Mouse (Mus musculus) retina, adult 2 months (tissue): Measurements from ENCODE around the gene Tmem267.
"Not testable (repeated sequence)": the region's sequence is repeated elsewhere in the genome, so short reads cannot be mapped to it uniquely, and the experiment has no call there.

ENCODE experiments used
- DNase-seq: peaks from one replicate; pipeline ENCODE4 v3.0.0-alpha.2; 2012; ENCODE audit warnings: low read depth, low spot score

The Tmem267 gene

DNA sequence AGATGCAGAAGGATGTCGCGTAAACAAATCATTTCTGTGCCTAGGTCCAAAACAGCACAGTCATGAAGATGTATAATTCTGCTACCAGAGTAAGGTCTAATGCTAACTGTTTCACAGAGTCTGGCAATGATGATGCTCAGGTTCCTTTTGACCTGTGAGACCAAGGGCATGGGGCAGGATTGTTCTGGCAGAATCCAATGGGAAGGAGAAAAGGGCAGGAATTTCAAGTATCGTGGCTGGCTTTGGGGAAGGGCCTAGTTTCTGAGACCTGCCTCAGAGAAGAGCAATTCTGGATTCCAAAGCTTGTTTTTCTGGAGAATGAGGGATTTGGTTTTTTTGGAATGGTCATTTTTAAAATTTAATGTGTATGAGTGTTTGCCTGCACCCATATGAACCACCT lies 131.0 kb downstream of the Tmem267 start:
- no peak for DNase-seq

DNA sequence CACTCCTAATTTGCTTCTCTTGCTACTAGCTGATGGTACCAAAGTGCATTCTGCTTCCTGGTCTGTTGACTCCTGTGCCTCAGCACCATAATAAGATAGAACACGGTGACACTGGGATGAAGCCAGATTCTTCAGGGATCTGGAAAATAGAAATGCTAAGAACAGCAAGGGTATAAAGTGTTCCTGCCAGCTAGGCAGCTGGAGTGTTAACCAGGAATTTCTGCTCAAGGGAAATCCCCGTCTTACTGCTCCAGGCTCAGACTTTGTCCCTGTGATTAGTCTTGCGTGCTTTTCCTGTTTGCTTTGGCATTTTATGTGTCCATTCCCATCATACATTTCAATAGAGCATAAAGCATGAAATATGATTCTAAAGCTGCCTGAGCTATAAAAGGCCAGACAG lies 131.9 kb downstream of the Tmem267 start:
- DNase-seq: no peak

DNA sequence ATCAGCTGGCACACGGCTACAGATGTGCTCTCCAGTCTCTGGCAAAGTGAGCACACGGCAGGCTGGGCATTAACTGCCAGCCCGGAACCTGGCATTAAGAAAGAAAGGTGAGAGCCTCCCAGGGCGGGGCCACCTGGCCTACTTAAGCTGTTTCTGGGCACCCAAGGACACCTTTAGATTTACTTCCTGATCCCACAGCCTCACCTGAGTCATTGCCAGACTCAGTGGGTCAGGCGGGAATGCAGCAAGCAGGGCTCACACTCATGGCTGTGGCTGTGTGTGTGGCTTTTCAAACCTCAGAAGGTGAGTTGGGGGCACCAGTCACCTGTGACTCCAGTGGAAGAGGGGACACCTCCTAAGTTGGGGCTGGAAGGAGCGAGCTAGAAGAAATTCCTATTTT lies 135.8 kb downstream of the Tmem267 start, which contains the start of gene Ccl28:
Gene Ccl28 (plus strand): TSS at position 186 of the 400 bp plus-strand sequence.
- DNase-seq: no peak

DNA sequence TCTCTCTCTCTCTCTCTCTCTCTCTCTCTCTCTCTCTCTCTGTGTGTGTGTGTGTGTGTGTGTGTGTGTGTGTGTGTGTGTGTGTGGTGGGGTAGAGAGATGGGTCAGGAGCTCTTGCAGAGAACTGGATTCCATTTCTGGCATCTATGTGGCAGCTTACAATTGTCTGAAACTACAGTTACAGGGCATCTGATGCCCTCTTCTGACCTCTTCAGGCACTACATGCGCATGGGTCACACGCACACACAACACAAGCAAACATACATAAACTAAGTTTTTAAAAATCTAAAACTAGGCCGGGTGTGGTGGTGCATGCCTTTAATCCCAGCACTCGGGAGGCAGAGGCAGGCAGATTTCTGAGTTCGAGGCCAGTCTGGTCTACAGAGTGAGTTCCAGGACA lies 138.1 kb downstream of the Tmem267 start:
- not testable (repeated sequence) for DNase-seq

DNA sequence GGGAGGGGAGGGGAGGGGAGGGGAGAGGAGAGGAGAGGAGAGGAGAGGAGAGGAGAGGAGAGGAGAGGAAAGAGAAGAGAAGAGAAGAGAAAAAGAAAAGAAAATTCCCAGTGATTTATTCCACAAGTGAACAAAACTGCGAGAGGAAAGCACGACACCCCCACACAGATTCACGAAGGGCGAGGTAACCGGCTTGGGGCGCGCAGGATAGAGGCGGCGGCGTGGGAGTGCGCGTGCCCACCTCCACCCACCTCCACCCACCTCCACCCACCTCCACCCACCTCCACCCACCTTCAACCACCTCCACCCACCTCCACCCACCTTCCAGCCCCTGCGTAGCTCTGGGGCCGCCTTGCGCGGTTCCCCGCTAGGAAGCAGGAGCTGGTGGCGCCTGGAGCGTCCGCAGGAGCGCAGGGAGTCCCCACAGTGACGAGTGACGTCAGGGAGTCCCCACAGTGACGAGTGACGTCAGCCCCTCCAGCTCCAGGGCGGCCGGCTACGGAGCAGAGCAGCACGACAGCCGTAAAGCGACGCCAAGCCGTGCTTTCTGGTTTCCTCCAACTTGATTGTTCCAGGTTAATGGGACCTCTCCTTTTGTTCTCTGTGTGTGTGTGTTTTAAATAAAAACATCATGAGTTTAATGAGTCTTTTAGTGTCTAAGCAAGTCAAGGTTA lies 143.8 kb downstream of the Tmem267 start:
- peak; percentile 81 for DNase-seq

DNA sequence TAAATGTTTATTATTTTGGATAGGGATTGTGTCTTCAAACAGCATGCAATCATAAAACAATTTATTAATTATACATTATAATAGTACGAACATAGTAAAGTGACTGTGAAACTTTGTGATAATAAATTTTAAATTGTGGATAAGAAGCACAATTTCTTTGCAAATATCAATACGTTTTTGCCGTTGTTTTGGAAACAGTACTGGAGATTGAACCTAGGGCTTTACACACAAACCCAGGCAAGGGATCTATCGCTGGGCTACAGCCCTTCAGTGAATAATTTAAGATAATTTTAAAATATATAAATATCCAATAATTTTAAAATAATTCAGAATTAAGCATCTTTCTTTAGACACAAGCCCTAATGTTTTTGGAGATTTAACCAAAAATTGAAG lies 144.3 kb downstream of the Tmem267 start:
- DNase-seq: no peak

DNA sequence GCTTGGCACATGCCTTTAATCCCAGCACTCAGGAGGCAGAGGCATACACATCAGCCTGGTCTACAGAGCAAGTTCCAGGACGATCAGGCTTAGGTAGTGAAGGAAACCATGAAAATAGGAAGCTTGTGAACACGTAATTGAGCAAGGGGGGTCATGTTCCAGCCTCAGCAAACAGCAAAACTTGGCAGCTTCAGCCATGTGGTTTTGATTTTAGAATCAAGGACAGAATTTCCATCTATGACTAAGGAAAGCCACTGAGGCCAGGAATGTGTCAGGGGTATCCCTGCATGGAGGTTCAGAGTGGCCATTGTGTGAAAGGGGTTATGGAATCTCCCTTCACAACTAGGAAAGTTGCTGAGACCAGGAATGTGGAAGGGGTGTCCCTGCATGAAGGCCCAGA lies 147.7 kb downstream of the Tmem267 start:
- no peak for DNase-seq

DNA sequence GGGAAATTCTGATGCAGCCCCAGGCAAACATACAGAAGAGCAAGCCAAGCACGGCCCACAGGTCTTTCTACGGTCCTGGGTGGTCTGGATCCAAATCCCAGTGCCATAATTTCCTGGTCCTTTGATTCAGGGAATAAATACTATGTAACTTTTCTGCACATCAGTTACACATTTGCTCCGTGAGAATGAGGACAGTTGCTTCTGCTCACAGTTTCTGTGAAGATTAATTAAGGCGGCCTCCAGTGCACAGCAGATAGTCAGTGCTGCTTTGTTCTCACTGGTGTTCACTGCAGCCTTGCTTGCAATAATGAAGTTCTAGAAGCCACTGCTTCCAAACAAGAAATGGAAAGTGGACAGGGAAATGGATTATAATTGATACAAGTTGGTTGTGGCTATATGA lies 150.0 kb downstream of the Tmem267 start:
- no peak for DNase-seq

DNA sequence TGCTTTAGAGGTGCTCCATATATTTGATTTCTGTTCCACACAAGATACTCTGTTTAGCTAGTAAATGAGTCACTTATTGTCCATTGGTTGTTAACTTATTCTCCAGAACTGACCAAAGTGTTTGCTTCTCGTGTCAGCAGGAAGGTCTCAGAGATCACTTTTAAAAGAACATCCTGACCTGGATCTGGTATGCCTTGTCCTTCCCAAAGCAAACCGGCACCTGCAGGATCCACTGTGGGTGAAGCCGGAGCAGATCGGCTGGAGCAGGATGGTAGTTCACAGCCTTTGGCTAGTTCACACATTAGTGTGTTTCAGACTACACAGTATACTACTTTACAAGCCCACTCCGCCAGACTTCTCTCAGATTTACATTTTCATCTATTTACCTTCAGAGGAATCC lies 150.6 kb downstream of the Tmem267 start:
- no peak for DNase-seq

DNA sequence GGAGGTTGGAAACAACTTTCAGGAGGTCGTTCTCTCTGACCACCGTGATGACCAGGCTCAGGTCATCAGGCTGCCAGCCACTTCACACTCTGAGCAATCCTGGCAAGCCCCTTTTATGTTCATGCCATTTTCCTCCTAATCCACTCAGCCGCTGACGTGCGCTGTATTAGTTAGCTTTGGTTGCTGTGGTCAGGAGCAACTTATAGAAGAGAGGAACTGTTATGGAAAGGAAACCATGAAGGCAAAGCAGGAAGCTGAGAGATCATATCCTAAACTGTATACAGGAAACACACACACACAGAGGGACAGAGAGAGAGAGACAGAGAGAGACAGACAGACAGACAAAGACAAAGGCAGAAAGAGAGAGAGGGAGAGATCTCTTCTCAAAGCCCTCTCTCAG lies 151.5 kb downstream of the Tmem267 start:
- no peak for DNase-seq

DNA sequence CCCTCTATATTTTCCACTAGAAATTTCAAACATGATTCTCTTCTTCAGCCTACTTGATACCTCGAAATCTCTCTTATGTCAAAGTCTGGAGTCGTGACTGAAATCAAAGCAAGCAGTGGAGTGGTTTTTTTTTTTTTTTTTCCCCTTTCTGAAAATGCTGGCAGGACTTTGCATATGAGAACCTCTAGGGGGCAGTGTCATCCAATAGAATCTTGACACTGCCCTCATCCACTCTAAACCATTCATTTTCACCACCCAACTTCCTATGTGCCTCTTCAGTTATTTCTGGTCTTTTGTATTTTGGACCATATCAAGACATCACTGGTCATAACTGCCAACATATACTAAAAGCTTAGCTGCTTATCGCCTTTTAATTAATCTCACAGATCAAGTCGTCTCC lies 152.7 kb downstream of the Tmem267 start:
- peak; percentile 47 for DNase-seq

DNA sequence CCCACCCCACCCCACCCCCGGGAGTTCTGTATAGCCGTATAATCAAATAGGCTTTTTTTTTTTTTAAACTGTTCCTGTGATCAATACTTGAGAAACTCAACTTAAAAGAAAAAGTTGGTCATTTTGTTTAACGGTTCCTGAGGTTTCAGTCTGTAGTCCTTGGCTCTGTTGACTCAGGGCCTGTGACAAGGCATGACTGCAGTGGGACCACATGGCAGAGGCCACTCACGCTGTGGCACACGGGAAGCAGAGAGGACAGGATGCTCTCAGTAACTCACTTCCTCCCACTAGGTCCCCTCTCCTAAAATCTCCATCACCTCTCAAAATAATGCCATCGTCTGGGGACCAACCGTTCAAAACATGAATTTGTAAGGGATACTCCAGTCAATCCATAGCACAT lies 153.3 kb downstream of the Tmem267 start:
- DNase-seq: no peak

DNA sequence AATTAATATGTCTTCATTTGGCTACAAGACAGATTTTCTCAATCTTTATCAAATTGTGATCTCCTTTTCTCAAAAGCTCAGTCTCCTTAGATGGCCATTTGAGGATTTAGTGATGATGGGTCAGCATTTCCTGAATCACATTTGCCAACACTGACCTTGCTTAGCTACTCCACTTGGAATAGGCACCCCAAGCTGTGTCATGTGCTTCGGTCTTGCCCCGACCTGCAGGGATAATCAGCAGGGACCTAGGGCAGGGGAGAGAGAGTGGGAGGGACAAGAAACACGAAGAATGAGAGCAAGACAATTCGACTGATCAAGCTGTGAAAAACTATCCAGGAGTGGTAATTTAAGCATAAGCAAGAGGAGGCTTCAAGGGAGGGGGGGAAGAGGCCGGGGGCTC lies 156.9 kb downstream of the Tmem267 start:
- no peak for DNase-seq

DNA sequence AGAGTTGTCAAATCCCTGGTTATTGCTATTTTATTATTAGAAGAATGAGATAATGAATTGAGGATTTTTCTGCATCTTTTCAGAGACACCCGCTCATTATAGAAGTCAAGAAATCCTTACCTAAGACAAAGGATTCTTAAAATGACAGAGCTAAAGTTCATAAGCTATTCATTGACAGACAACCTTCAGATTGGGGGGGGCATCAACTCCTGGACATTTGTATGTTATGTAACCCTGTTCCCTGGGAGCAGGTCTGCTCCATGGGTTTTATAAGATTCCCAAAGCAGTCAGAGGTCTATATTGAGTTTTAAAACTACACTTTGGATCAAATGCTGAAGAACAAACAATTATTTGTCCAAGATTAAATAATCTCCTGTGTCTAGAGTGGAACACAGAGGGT lies 158.7 kb downstream of the Tmem267 start:
- no peak for DNase-seq

DNA sequence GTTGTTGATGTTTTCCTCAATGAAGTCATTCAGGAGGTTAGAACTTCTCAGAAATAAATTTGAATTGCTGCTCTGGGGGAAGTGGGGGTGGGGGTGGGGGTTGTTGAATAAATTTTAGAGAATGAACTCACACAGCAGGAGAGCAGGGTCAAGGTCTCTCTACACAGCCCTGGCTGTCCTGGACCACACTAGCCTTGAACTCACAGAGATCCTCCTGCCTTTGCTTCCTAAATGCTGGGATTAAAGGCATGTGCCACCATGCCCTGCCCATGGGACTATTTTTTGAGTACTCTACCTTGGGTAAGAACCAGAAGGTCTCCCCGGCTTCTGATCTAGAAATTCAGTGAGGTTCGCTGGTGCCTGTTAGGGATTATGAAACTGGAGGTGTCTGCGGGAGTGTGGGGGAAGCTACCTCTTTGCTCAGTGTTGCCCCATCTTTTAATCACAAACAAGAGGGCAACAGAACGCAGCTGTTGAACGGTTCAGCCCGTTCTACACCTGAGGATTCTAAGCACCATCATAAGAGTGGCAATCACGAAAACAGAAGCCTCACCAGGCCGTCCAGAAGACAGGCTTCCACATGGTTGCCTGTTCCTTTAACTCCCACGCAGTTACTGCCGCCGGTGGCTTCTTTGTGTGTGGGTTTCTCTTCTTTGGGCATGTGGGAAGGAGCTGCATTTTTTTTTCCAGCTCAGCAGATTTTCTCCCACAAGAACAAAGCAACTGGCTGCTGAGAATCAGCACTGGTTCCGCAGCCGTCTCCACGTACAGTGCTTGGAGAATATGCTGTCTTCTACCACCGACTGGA lies 161.3 kb downstream of the Tmem267 start:
- DNase-seq: no peak

DNA sequence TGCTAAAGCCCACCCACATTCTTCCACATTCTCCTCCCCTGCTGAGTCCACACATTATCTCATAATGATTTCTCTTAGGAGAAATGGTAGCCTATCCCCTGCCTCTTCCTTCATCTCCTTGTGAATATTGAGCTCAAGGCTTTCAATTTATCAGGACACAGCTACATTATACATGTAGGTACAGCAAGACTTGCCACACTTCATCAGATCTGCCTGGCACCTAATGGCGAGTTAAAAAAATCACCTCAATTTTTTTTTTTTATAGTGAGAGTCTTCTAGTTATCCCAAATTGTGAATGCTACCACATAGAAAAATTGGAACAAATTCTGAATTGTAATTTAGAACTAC lies 161.8 kb downstream of the Tmem267 start:
- no peak for DNase-seq

DNA sequence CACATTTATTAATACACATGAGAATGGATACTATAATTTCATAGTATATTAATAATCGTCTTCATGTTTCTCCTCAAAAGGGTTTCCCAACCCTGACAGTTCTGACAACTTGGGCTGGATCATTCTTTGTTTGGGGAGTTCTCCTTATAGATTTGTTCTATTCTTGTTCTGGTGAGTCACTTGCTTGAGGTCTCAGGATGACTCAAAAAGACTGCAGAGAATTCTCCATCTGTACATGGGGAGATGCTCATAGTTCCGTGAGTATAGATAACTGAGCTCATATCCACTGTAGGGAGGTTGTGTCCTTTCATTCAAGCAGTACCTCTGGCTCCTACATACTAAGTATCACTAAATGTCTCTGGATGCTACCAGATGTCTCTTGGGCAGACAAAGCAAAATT lies 166.9 kb downstream of the Tmem267 start:
- DNase-seq: no peak

DNA sequence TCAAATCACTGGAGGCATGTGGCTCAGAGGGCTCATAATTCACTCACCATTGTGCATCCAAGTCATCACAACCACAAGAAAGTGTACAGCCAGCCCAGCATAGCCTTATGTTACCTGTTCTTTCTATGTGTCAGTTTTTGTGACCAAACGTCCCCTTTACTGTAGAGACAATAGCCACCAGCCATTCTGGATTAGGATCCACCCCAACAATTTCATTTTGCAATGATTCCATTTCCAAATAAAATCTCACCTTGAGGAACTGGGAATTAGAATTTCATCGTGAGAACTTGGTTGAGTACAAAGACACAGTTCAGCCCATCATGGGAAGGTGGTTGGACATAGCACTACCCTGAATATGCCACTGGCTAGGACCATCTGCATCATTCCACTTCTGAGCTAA lies 168.4 kb downstream of the Tmem267 start:
- no peak for DNase-seq

DNA sequence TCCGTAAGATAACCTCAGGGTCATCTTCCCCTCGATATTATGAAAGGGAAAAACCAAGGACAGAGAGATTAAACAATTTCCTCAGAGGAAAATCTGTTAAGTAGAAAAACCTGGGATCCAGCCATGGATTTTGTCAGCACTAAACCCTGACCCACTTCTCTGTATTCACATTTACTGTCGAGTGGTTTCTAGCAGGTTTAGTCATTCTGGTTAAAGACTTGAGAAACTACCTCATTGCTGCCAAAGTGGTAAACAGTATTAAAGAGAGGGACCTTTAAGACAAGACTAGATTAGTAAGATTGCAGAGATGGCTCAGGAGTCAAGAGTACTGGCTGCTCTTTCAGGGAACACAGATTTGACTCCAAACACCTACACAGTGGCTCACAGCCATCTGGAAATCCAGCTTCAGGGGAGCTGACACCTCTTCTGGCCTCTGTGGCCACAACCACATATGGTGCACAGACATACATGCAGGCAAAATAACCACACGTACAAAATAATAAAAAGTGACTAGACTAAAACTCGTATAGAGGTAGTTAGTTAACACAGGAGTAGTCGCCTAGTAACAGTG lies 169.1 kb downstream of the Tmem267 start:
- DNase-seq: no peak
